Mouse (Mus musculus) cerebellum, postnatal 14 days (tissue): ENCODE results near the gene Fbxo40.
A peak's percentile ranks its signal among the peaks of the same experiment; 100 is the strongest.

Experiments used
- DNase-seq, 2 experiments: peaks; one replicate each; pipeline ENCODE4 v3.0.0; 2021; ENCODE audit warnings: mixed read lengths in 2 of 2

Gene Fbxo40

GRCm38 (mm10) chr16:36946459-36947159 lies 43.7 kb downstream of the Fbxo40 start:
- DNase-seq, result no peak

GRCm38 (mm10) chr16:36944895-36945424 lies 45.3 kb downstream of the Fbxo40 start:
- DNase-seq, result peak; percentile 50 to 68

- no peak for DNase-seq
Measured at GRCm38 (mm10) chr16:36943591-36943990, 46.7 kb downstream of the Fbxo40 start.

- DNase-seq, result no peak
Measured at GRCm38 (mm10) chr16:36941895-36942294, 48.4 kb downstream of the Fbxo40 start.

GRCm38 (mm10) chr16:36941137-36941727 lies 49.0 kb downstream of the Fbxo40 start:
- DNase-seq, result no peak

- no peak for DNase-seq
Measured at GRCm38 (mm10) chr16:36935814-36936213, 54.5 kb downstream of the Fbxo40 start.

- no peak for DNase-seq
Measured at GRCm38 (mm10) chr16:36934841-36935620, 55.2 kb downstream of the Fbxo40 start, which contains the start of gene Hcls1. TSS of gene Hcls1 (plus strand) at chr16:36934983.

- no peak for DNase-seq
Measured at GRCm38 (mm10) chr16:36934131-36934840, 56.0 kb downstream of the Fbxo40 start.

- DNase-seq, result no peak
Measured at GRCm38 (mm10) chr16:36932546-36932945, 57.7 kb downstream of the Fbxo40 start.

- no peak for DNase-seq
Measured at GRCm38 (mm10) chr16:36931976-36932375, 58.3 kb downstream of the Fbxo40 start.

GRCm38 (mm10) chr16:36931381-36931780 lies 58.9 kb downstream of the Fbxo40 start:
- DNase-seq, result no peak

- no peak for DNase-seq
Measured at GRCm38 (mm10) chr16:36930231-36931136, 59.8 kb downstream of the Fbxo40 start.

- no peak for DNase-seq
Measured at GRCm38 (mm10) chr16:36929216-36929615, 61.1 kb downstream of the Fbxo40 start.

- no peak for DNase-seq
Measured at GRCm38 (mm10) chr16:36928106-36928500, 62.2 kb downstream of the Fbxo40 start.

GRCm38 (mm10) chr16:36927495-36928105 lies 62.7 kb downstream of the Fbxo40 start:
- DNase-seq, result no peak

- DNase-seq, result no peak
Measured at GRCm38 (mm10) chr16:36926514-36927447, 63.5 kb downstream of the Fbxo40 start.

GRCm38 (mm10) chr16:36925797-36926196 lies 64.5 kb downstream of the Fbxo40 start:
- DNase-seq, result no peak

GRCm38 (mm10) chr16:36925351-36925750 lies 64.9 kb downstream of the Fbxo40 start:
- no peak for DNase-seq

- no peak for DNase-seq
Measured at GRCm38 (mm10) chr16:36924312-36924711, 66.0 kb downstream of the Fbxo40 start.

- no peak for DNase-seq
Measured at GRCm38 (mm10) chr16:36921980-36922379, 68.3 kb downstream of the Fbxo40 start.
